Mouse (Mus musculus): Measurements from ENCODE around the gene Tbc1d25. TPM values are rescaled to one million over a fixed set of nuclear protein-coding genes. Genes with fewer than 3 reads are reported as not detected.

Gene Tbc1d25
- polyA plus RNA-seq, 1 experiment from 2014 or later: 10.5 TPM

Other genes starting within 250 kb of the Tbc1d25 start
- gene Eras, start 247.6 kb downstream of the Tbc1d25 start, polyA plus RNA-seq (2014; fragmentation: Nextera tagmentation; extraction: Ambion mirVana): not detected in 2 replicates
- gene Hdac6, start 228.3 kb downstream of the Tbc1d25 start, polyA plus RNA-seq (2014; fragmentation: Nextera tagmentation; extraction: Ambion mirVana): 46.0 and 48.5 TPM in 2 replicates
- gene Gata1, start 198.1 kb downstream of the Tbc1d25 start, polyA plus RNA-seq (2014; fragmentation: Nextera tagmentation; extraction: Ambion mirVana): 3.9 and 4.9 TPM in 2 replicates
- not detected in 2 replicates for gene Glod5, start 157.7 kb downstream of the Tbc1d25 start, polyA plus RNA-seq (2014; fragmentation: Nextera tagmentation; extraction: Ambion mirVana)
- gene Suv39h1, start 101.4 kb downstream of the Tbc1d25 start, polyA plus RNA-seq (2014; fragmentation: Nextera tagmentation; extraction: Ambion mirVana): 59.8 and 68.7 TPM in 2 replicates
- 0.49 and 0.91 TPM in 2 replicates for gene Was, start 85.7 kb downstream of the Tbc1d25 start, polyA plus RNA-seq (2014; fragmentation: Nextera tagmentation; extraction: Ambion mirVana)
- gene Wdr13, start 43.3 kb downstream of the Tbc1d25 start, polyA plus RNA-seq (2014; fragmentation: Nextera tagmentation; extraction: Ambion mirVana): 25.6 and 30.8 TPM in 2 replicates
- gene Rbm3, start 30.3 kb downstream of the Tbc1d25 start, polyA plus RNA-seq (2014; fragmentation: Nextera tagmentation; extraction: Ambion mirVana): 450 and 452 TPM in 2 replicates
- gene Ebp, start 17.3 kb upstream of the Tbc1d25 start, polyA plus RNA-seq (2014; fragmentation: Nextera tagmentation; extraction: Ambion mirVana): 38.1 and 39.3 TPM in 2 replicates
- gene Porcn, start 30.3 kb upstream of the Tbc1d25 start, polyA plus RNA-seq (2014; fragmentation: Nextera tagmentation; extraction: Ambion mirVana): 20.3 and 20.4 TPM in 2 replicates
- 42.8 and 43.3 TPM in 2 replicates for gene Ftsj1, start 76.2 kb upstream of the Tbc1d25 start, polyA plus RNA-seq (2014; fragmentation: Nextera tagmentation; extraction: Ambion mirVana)
- gene Slc38a5, start 95.0 kb upstream of the Tbc1d25 start, polyA plus RNA-seq (2014; fragmentation: Nextera tagmentation; extraction: Ambion mirVana): 5.5 and 5.7 TPM in 2 replicates
- gene Ssxb10, start 151.2 kb upstream of the Tbc1d25 start, polyA plus RNA-seq (2014; fragmentation: Nextera tagmentation; extraction: Ambion mirVana): not detected in 2 replicates
- not detected in 2 replicates for gene Ssxb9, start 190.8 kb upstream of the Tbc1d25 start, polyA plus RNA-seq (2014; fragmentation: Nextera tagmentation; extraction: Ambion mirVana)
- gene Ssxb1, start 237.1 kb upstream of the Tbc1d25 start, polyA plus RNA-seq (2014; fragmentation: Nextera tagmentation; extraction: Ambion mirVana): not detected in 2 replicates